Mouse (Mus musculus): Measurements from ENCODE around the gene Col3a1.

Gene Col3a1

GRCm38 (mm10) chr1:45311388-45311787 lies at the start of gene Col3a1:
Gene Col3a1, plus strand, starts transcription at chr1:45311538.
- in situ Hi-C loops (cut with MboI, MseI), result no loop called here

- in situ Hi-C loops (cut with MboI, MseI), result no loop called here
Measured at GRCm38 (mm10) chr1:45269421-45269820, 41.9 kb upstream of the Col3a1 start.

GRCm38 (mm10) chr1:45276006-45276539 lies 35.3 kb upstream of the Col3a1 start:
- in situ Hi-C loops (cut with MboI, MseI), result no loop called here

GRCm38 (mm10) chr1:45287954-45288353 lies 23.4 kb upstream of the Col3a1 start:
- in situ Hi-C loops (cut with MboI, MseI), result loop anchor here (10.0 kb wide), 2 partner anchors 577 to 697 kb away; no protein-coding TSS in a partner anchor

GRCm38 (mm10) chr1:45290037-45290436 lies 21.3 kb upstream of the Col3a1 start:
- in situ Hi-C loops (cut with MboI, MseI), result no loop called here

GRCm38 (mm10) chr1:45299394-45300119 lies 11.8 kb upstream of the Col3a1 start:
- in situ Hi-C loops (cut with MboI, MseI), result no loop called here

GRCm38 (mm10) chr1:45304273-45304672 lies 7.1 kb upstream of the Col3a1 start:
- in situ Hi-C loops (cut with MboI, MseI), result no loop called here

GRCm38 (mm10) chr1:45309015-45309414 lies 2.3 kb upstream of the Col3a1 start:
- in situ Hi-C loops (cut with MboI, MseI), result no loop called here

- in situ Hi-C loops (cut with MboI, MseI), result no loop called here
Measured at GRCm38 (mm10) chr1:45311962-45312361, 624 bp downstream of the Col3a1 start.

GRCm38 (mm10) chr1:45312870-45313269 lies 1.5 kb downstream of the Col3a1 start:
- in situ Hi-C loops (cut with MboI, MseI), result no loop called here

GRCm38 (mm10) chr1:45313696-45314295 lies 2.5 kb downstream of the Col3a1 start:
- in situ Hi-C loops (cut with MboI, MseI), result no loop called here

- in situ Hi-C loops (cut with MboI, MseI), result no loop called here
Measured at GRCm38 (mm10) chr1:45315767-45316528, 4.6 kb downstream of the Col3a1 start.

- in situ Hi-C loops (cut with MboI, MseI), result no loop called here
Measured at GRCm38 (mm10) chr1:45318241-45318640, 6.9 kb downstream of the Col3a1 start.

- in situ Hi-C loops (cut with MboI, MseI), result no loop called here
Measured at GRCm38 (mm10) chr1:45320861-45321260, 9.5 kb downstream of the Col3a1 start.

GRCm38 (mm10) chr1:45329149-45329548 lies 17.8 kb downstream of the Col3a1 start:
- in situ Hi-C loops (cut with MboI, MseI), result no loop called here

- in situ Hi-C loops (cut with MboI, MseI), result no loop called here
Measured at GRCm38 (mm10) chr1:45355944-45356343, 44.6 kb downstream of the Col3a1 start.

- in situ Hi-C loops (cut with MboI, MseI), result no loop called here
Measured at GRCm38 (mm10) chr1:45358020-45358419, 46.7 kb downstream of the Col3a1 start.

- in situ Hi-C loops (cut with MboI, MseI), result no loop called here
Measured at GRCm38 (mm10) chr1:45359147-45359546, 47.8 kb downstream of the Col3a1 start.

GRCm38 (mm10) chr1:45359673-45360072 lies 48.3 kb downstream of the Col3a1 start:
- in situ Hi-C loops (cut with MboI, MseI), result no loop called here

- in situ Hi-C loops (cut with MboI, MseI), result no loop called here
Measured at GRCm38 (mm10) chr1:45363274-45363673, 51.9 kb downstream of the Col3a1 start.

GRCm38 (mm10) chr1:45365427-45365826 lies 54.1 kb downstream of the Col3a1 start:
- in situ Hi-C loops (cut with MboI, MseI), result no loop called here

- in situ Hi-C loops (cut with MboI, MseI), result no loop called here
Measured at GRCm38 (mm10) chr1:45379992-45380690, 68.8 kb downstream of the Col3a1 start.

All from T-helper 2 cell (primary cell).